Mouse (Mus musculus) lung, adult 2 months (tissue): ENCODE measurements around the gene Nlk. TPM values are rescaled to one million over a fixed set of nuclear protein-coding genes. Genes with fewer than 3 reads are reported as not detected.

Source experiments
- DNase-seq: peaks from one replicate; pipeline ENCODE4 v3.0.0; 2022
- H3K4me1 ChIP-seq: fragments of 200-500 bp; 2 replicates; pipeline ENCODE4 v1.6.1; 2011; ENCODE audit warnings: low read length; ENCODE audit not compliant: control insufficient read depth, insufficient read depth
- H3K4me3 ChIP-seq: fragments of 200-500 bp; replicated peaks from 2 replicates; pipeline ENCODE3; 2011; ENCODE audit warnings: low read depth, mild to moderate bottlenecking, control low read depth, low read length; ENCODE audit errors: extremely low read depth
- CTCF ChIP-seq: fragments of 200-500 bp; IDR thresholded peaks from 2 replicates; pipeline ENCODE4 v1.5.1; 2011; ENCODE audit warnings: mild to moderate bottlenecking, low read length, control low read depth; ENCODE audit not compliant: insufficient read depth
- POLR2A ChIP-seq: fragments of 200-500 bp; IDR thresholded peaks from 2 replicates; pipeline ENCODE4 v1.6.1; 2011; ENCODE audit warnings: low read depth, mild to moderate bottlenecking, control low read depth, low read length, borderline replicate concordance; ENCODE audit errors: extremely low read depth
- WGBS: fragments of 180-500 bp; shearing (Covaris S2); methylation state at CpG from one replicate; pipeline ENCODE4 v1.1.7; 2018; 5-methylcytosine and 5-hydroxymethylcytosine counted together
- polyA plus RNA-seq: library from polyadenylated mRNA; depleted of rRNA; stranded (reverse); fragments of >200 nt; gene quantifications from 2 replicates; pipeline ENCODE4 v1.2.3, GENCODE M21; 2012

The Nlk gene
- polyA plus RNA-seq, 1 experiment: 24.3 TPM

- WGBS: 93% methylated on average over 7 of the region's 7 CpGs
- H3K4me3 ChIP-seq: no peak overlapping the region
- no peaks in the 10 kb centered on the region for H3K4me1 ChIP-seq
- no peak for DNase-seq
- no peak for TF ChIP-seq CTCF
- TF ChIP-seq POLR2A: no peak
Observed at GRCm38 (mm10) chr11:78643746-78644145, 53.4 kb downstream of the Nlk start.

- TF ChIP-seq CTCF (no peak), POLR2A (no peak)
- no peak for DNase-seq
- H3K4me1 ChIP-seq: no peaks in the 10 kb centered on the region
- 58% methylated on average over 3 of the region's 3 CpGs for WGBS
- H3K4me3 ChIP-seq: no peak overlapping the region
Observed at GRCm38 (mm10) chr11:78642151-78642550, 55.0 kb downstream of the Nlk start.

GRCm38 (mm10) chr11:78641088-78641487 is 56.1 kb downstream of the Nlk start:
- no peak for DNase-seq
- Histone ChIP-seq H3K4me3 (no peak overlapping the region), H3K4me1 (no peaks in the 10 kb centered on the region)
- TF ChIP-seq POLR2A (no peak), CTCF (no peak)
- whole genome bisulfite sequencing: 89% methylated on average over 3 of the region's 3 CpGs

GRCm38 (mm10) chr11:78632782-78633181 is 64.4 kb downstream of the Nlk start:
- DNase-seq: no peak
- WGBS: 91% methylated on average over 2 of the region's 2 CpGs
- TF ChIP-seq CTCF: no peak
- no peak for TF ChIP-seq POLR2A
- Histone ChIP-seq H3K4me3 (no peak overlapping the region), H3K4me1 (no peaks in the 10 kb centered on the region)

GRCm38 (mm10) chr11:78628871-78629270 is 68.3 kb downstream of the Nlk start:
- DNase-seq: no peak
- no peaks in the 10 kb centered on the region for H3K4me1 ChIP-seq
- no peak overlapping the region for H3K4me3 ChIP-seq
- 79% methylated on average over 3 of the region's 3 CpGs for WGBS
- TF ChIP-seq POLR2A (no peak), CTCF (no peak)

GRCm38 (mm10) chr11:78624377-78624776 is 72.8 kb downstream of the Nlk start:
- no peak for DNase-seq
- WGBS: 32% methylated on average over 3 of the region's 3 CpGs
- H3K4me3 ChIP-seq: no peak overlapping the region
- TF ChIP-seq CTCF (no peak), POLR2A (no peak)
- no peaks in the 10 kb centered on the region; the same call in 1 of the 2 replicates for H3K4me1 ChIP-seq

GRCm38 (mm10) chr11:78621926-78622325 is 75.2 kb downstream of the Nlk start:
- TF ChIP-seq POLR2A (no peak), CTCF (no peak)
- DNase-seq: no peak
- Histone ChIP-seq H3K4me3 (no peak overlapping the region), H3K4me1 (no peaks in the 10 kb centered on the region; the same call in 1 of the 2 replicates)

- TF ChIP-seq CTCF (no peak), POLR2A (no peak)
- Histone ChIP-seq H3K4me1 (no peaks in the 10 kb centered on the region; the same call in 1 of the 2 replicates), H3K4me3 (no peak overlapping the region)
- 39% methylated on average over 3 of the region's 3 CpGs for WGBS
- no peak for DNase-seq
Observed at GRCm38 (mm10) chr11:78620179-78620578, 77.0 kb downstream of the Nlk start.

- TF ChIP-seq POLR2A (no peak), CTCF (no peak)
Observed at GRCm38 (mm10) chr11:78611273-78611672, 85.9 kb downstream of the Nlk start.

GRCm38 (mm10) chr11:78609657-78610056 is 87.5 kb downstream of the Nlk start:
- Histone ChIP-seq H3K4me3 (no peak overlapping the region), H3K4me1 (peaks cover 7% of the 10 kb centered on the region; the same call in 1 of the 2 replicates)
- DNase-seq: no peak
- WGBS: 89% methylated on average over 4 of the region's 4 CpGs
- TF ChIP-seq CTCF: no peak
- TF ChIP-seq POLR2A: no peak

More at GRCm38 (mm10) chr11:78611273-78611672, 85.9 kb downstream of the Nlk start:
- H3K4me3 ChIP-seq: no peak overlapping the region
- DNase-seq: no peak
- H3K4me1 ChIP-seq: peaks cover 7% of the 10 kb centered on the region; the same call in 1 of the 2 replicates

GRCm38 (mm10) chr11:78604826-78605225 is 92.3 kb downstream of the Nlk start:
- Histone ChIP-seq H3K4me3 (no peak overlapping the region), H3K4me1 (peaks cover 5% of the 10 kb centered on the region)
- TF ChIP-seq CTCF (no peak), POLR2A (no peak)
- WGBS: 77% methylated on average over 1 of the region's 1 CpGs
- no peak for DNase-seq
